Mouse (Mus musculus) CH12.LX (cell line): ENCODE results near the gene Nebl.

Experiments used
- BHLHE40 ChIP-seq: IDR thresholded peaks from 2 replicates; pipeline ENCODE4 v1.6.1; 2011; ENCODE audit warnings: mild to moderate bottlenecking, low read depth, low read length, improper control_type of control experiment
- CTCF ChIP-seq, 2 experiments: IDR thresholded peaks in 1 of 2; conservative IDR thresholded peaks in 1 of 2; 2 replicates each; pipeline ENCODE4 v1.5.1; 2011 to 2012; ENCODE audit warnings: low read depth in 2 of 2, low read length in 2 of 2, improper control_type of control experiment in 1 of 2, inconsistent platforms in 1 of 2, mild to moderate bottlenecking in 1 of 2, moderate library complexity in 1 of 2
- ETS1 ChIP-seq: conservative IDR thresholded peaks from 2 replicates; pipeline ENCODE4 v1.6.1; 2012; ENCODE audit warnings: low read depth, mild to moderate bottlenecking, inconsistent platforms, low read length, improper control_type of control experiment, moderate library complexity
- MYC ChIP-seq: IDR thresholded peaks from 2 replicates; pipeline ENCODE4 v1.6.1; 2011; ENCODE audit warnings: low read depth, mild to moderate bottlenecking, improper control_type of control experiment, low read length
- POLR2A ChIP-seq: IDR thresholded peaks from 2 replicates; pipeline ENCODE4 v1.6.1; 2011; ENCODE audit warnings: low read depth, mild to moderate bottlenecking, improper control_type of control experiment, low read length
- POLR2AphosphoS2 ChIP-seq: IDR thresholded peaks from 2 replicates; pipeline ENCODE4 v1.6.1; 2011; ENCODE audit warnings: low read depth, low read length, improper control_type of control experiment
- USF1 ChIP-seq: IDR thresholded peaks from 2 replicates; pipeline ENCODE4 v1.6.1; 2014; ENCODE audit warnings: low read depth, mild to moderate bottlenecking, inconsistent platforms, low read length, improper control_type of control experiment
- ZMIZ1 ChIP-seq: IDR thresholded peaks from 2 replicates; pipeline ENCODE4 v1.6.1; 2012; ENCODE audit warnings: low read depth, mild to moderate bottlenecking, inconsistent platforms, low read length, improper control_type of control experiment

DNA sequence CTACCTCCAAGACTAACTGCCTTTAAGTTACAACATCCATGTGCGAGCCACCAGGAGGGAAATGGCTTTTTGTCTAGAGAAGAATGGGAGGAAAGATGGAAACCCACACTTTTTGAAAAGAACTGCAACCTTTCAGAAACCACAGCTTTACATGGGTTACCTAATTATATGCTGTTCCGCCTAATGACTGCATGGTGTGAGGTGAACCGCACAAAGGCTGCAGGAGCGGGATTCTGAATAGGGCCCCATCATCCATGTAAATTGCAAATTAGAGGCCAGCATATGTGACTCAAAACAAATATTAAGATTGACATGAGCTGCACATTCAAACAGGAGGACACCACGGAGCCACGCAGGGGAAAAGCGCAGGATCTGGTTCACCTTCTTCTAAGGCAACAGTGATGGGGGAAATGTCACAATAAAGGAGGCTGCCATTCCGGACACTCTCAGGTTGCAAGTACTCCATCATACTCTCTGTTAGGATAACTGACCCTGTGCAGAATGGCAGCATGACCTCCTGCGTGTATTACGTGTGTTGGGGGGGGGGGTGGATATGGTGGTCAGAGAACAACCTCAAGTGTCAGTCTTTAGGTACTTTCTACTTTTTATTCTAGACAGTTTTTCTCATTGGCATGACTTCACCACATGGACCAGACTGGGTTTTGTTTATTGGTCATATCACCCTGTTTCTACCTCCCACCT is 294.4 kb downstream of the Nebl start:
- TF ChIP-seq CTCF (conservative IDR thresholded peaks at IDR 0.05 in 1 of 2, IDR thresholded peaks at IDR 0.05 in 1 of 2; ENCODE audit: low read depth in 2 of 2, low read length in 2 of 2) (no peak), USF1 (no peak), POLR2A (no peak), ETS1 (no peak), ZMIZ1 (no peak), POLR2AphosphoS2 (no peak), MYC (no peak), BHLHE40 (no peak)
